Mouse (Mus musculus): ENCODE measurements at regions not wholly inside any gene's neighbourhood (a gene's known extent, or its start where the extent isn't known, plus 50 kb on each side); places are given as distances from the start of the nearest gene placed in this dataset.

- no peaks in the 10 kb centered on the region for H3K27me3 ChIP-seq
- no peaks in the 10 kb centered on the region for H3K36me3 ChIP-seq
- no peak overlapping the region for H3K27ac ChIP-seq
- H3K4me2 ChIP-seq: no peak overlapping the region
- 92% methylated on average over 2 of the region's 2 CpGs for WGBS
- H3K9me3 ChIP-seq: 0 out of 2 replicates have a peak, but pooled peaks cover 4% of the 10 kb centered on the region
- no peaks in the 10 kb centered on the region for H3K4me1 ChIP-seq (replicated peaks)
- no peak overlapping the region for H3K9ac ChIP-seq (replicated peaks)
- H3K4me3 ChIP-seq (replicated peaks): no peak overlapping the region
- ATAC-seq (ENCODE audit: insufficient number of reproducible peaks, insufficient read depth, low FRiP score, low TSS enrichment, low read depth): no peak
These were observed 180.4 kb upstream of the Slc30a5 start for GRCm38 (mm10) chr13:101013604-101014003.

- H3K27me3 ChIP-seq: no peaks in the 10 kb centered on the region
- H3K27ac ChIP-seq: no peak overlapping the region
- no peaks in the 10 kb centered on the region for H3K9me3 ChIP-seq
- H3K4me1 ChIP-seq (replicated peaks): peaks cover 17% of the 10 kb centered on the region
- no peak for ATAC-seq (ENCODE audit: insufficient number of reproducible peaks, insufficient read depth, low FRiP score, low TSS enrichment, low read depth)
- H3K4me2 ChIP-seq: no peak overlapping the region
- no peak overlapping the region for H3K4me3 ChIP-seq (replicated peaks)
- 78% methylated on average over 2 of the region's 2 CpGs for WGBS
- H3K36me3 ChIP-seq: no peaks in the 10 kb centered on the region
- H3K9ac ChIP-seq (replicated peaks): no peak overlapping the region
These were observed 157.4 kb upstream of the Slc30a5 start for GRCm38 (mm10) chr13:100990646-100991045.

GRCm38 (mm10) chr13:100988671-100989531 is 155.7 kb upstream of the Slc30a5 start:
- no peaks in the 10 kb centered on the region for H3K9me3 ChIP-seq
- H3K27me3 ChIP-seq: no peaks in the 10 kb centered on the region
- peaks cover 17% of the 10 kb centered on the region for H3K4me1 ChIP-seq (replicated peaks)
- no peak overlapping the region for H3K4me2 ChIP-seq
- H3K36me3 ChIP-seq: no peaks in the 10 kb centered on the region
- peak overlapping the region; percentile 73 for H3K27ac ChIP-seq
- ATAC-seq (ENCODE audit: insufficient number of reproducible peaks, insufficient read depth, low FRiP score, low TSS enrichment, low read depth): peak; percentile 71
- H3K9ac ChIP-seq (replicated peaks): no peak overlapping the region
- 48% methylated on average over 13 of the region's 13 CpGs for WGBS
- no peak overlapping the region for H3K4me3 ChIP-seq (replicated peaks)

DNA sequence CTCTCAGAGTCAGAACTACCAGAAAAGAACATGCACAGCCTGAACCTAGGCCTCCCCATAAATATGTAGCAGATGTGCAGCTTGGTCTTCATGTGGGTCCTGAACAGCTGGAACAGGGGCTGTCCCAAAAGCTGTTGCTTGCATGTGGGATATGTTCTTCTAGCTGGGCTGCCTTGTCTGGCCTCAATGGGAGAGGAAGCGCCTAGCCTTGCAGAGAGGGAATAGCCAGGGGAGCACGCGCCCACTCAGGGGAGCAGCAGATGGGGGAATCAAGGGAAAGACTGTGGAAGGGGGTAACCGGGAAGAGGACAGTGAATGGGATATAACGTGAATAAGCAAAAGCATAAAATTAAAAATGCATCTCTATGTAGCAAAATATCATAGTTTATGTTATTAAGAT is 154.9 kb upstream of the Slc30a5 start:
- H3K9ac ChIP-seq (replicated peaks): no peak overlapping the region
- no peak overlapping the region for H3K4me3 ChIP-seq (replicated peaks)
- peaks cover 17% of the 10 kb centered on the region for H3K4me1 ChIP-seq (replicated peaks)
- no peak for ATAC-seq (ENCODE audit: insufficient number of reproducible peaks, insufficient read depth, low FRiP score, low TSS enrichment, low read depth)
- H3K4me2 ChIP-seq: no peak overlapping the region
- H3K27me3 ChIP-seq: no peaks in the 10 kb centered on the region
- no peaks in the 10 kb centered on the region for H3K9me3 ChIP-seq
- no peaks in the 10 kb centered on the region for H3K36me3 ChIP-seq
- 84% methylated on average over 5 of the region's 5 CpGs for WGBS
- peak overlapping the region; percentile 45; the same call in 1 of the 2 replicates for H3K27ac ChIP-seq

DNA sequence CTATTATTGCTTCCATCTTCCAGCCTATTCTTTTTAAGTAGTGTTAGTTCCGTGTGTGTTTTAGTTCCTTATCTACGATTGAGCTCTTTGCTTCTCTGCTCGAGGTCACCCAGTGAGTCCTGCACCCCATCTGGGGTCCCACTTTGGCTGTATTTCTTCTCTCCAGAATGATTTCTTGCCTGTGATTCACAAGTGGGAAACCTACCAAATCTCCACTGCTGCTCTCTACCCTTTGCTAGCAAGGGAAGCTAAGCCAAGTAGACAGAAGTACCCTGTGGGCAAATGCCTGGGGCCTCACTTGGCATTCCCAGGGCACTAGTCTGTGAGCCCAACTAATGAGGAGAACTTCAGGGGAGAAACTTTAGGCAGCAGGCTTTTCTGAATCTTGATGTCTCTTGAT is 142.5 kb upstream of the Slc30a5 start:
- H3K27me3 ChIP-seq: no peaks in the 10 kb centered on the region
- no peaks in the 10 kb centered on the region for H3K36me3 ChIP-seq
- H3K4me2 ChIP-seq: no peak overlapping the region
- 82% methylated on average over 3 of the region's 3 CpGs for WGBS
- no peaks in the 10 kb centered on the region for H3K4me1 ChIP-seq (replicated peaks)
- no peaks in the 10 kb centered on the region for H3K9me3 ChIP-seq
- no peak overlapping the region for H3K4me3 ChIP-seq (replicated peaks)
- no peak overlapping the region for H3K27ac ChIP-seq
- H3K9ac ChIP-seq (replicated peaks): no peak overlapping the region
- ATAC-seq (ENCODE audit: insufficient number of reproducible peaks, insufficient read depth, low FRiP score, low TSS enrichment, low read depth): no peak

DNA sequence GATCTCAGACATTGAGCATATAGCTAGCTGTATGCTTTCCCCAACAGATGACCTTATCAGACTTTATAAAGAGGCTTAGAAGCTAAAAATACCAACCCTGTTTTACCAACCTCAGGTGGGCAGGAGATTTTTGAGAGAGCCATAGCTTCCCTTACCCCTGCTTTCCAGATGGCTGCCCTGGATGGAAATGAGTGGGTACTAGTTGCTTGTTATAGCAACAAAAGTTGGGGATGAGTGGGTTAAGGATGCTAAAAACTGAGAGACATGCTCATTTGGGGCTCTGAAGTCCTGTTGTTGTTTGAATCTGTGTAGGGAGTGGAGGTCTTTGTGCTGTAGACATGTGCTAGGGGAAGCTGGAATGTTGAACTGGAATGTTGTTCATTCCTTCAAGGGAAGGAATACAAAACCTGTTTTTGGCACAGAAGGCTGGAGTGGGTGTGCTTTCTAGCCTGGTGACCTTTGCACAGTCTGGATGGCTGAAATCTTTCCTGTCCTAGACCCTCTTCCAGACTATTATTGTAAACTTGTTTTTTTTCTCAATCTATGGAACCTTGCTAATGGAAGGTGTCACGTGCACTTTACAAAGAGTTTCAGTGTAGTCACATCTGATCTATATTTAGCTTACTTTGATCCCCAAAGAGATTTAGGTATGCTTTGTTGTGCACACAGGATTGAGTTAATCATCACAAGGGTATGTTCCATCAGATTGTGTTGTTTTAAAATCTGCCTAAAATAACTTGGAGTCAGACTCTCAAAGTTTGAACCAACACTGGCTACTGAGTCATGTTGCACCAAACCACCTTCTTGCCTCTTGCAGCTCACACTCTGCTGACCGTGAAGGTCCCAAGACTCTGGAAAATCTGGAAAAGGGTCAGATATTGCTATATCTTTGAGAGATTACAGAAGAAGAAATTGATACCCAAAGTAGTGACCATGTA is 138.1 kb upstream of the Slc30a5 start:
- Histone ChIP-seq H3K4me1 (replicated peaks) (no peaks in the 10 kb centered on the region), H3K36me3 (no peaks in the 10 kb centered on the region), H3K4me2 (no peak overlapping the region), H3K27me3 (no peaks in the 10 kb centered on the region; the same call in 1 of the 2 replicates), H3K9ac (replicated peaks) (no peak overlapping the region), H3K27ac (no peak overlapping the region), H3K4me3 (replicated peaks) (no peak overlapping the region), H3K9me3 (no peaks in the 10 kb centered on the region)
- WGBS: 78% methylated on average over 2 of the region's 2 CpGs
- ATAC-seq (ENCODE audit: insufficient number of reproducible peaks, insufficient read depth, low FRiP score, low TSS enrichment, low read depth): no peak

DNA sequence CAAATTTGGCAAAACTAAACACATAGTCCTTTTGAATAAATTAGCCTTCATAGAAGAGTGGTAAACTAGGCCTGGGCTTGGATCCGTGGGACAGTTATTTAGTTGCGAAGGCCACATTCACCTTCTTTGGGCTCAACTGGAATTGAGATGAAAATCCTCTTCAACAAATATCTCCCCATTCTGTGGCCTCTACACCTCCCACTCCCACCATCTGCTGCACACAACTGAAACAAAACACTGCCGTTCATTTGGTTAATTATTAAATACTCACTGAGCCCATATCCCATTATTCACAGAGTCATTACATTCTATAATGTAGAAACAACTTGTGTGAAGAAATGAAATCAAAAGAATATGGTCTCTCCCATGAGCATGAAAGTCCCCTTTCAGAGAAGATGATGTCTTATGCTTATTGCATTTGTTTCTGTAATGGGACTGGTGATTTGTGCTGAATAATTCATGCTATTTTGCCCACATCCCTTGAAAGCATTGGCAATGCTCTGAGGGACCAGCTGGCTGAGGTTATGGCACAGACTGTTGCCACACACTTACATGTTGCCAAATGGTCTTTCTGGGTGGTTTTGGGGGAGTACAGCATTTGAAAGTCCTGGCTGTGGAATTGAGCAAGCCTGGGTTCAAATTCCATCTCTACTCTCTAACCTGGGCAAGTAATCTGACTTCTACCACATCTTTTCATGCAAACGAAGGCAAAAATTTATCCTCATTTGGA is 129.7 kb upstream of the Slc30a5 start:
- Histone ChIP-seq H3K27ac (no peak overlapping the region), H3K4me1 (replicated peaks) (no peaks in the 10 kb centered on the region), H3K27me3 (no peaks in the 10 kb centered on the region; the same call in 1 of the 2 replicates), H3K4me2 (no peak overlapping the region), H3K36me3 (no peaks in the 10 kb centered on the region), H3K9me3 (no peaks in the 10 kb centered on the region), H3K9ac (replicated peaks) (no peak overlapping the region), H3K4me3 (replicated peaks) (no peak overlapping the region)
- ATAC-seq (ENCODE audit: insufficient number of reproducible peaks, insufficient read depth, low FRiP score, low TSS enrichment, low read depth): no peak
- WGBS: 90% methylated on average over 4 of the region's 4 CpGs

DNA sequence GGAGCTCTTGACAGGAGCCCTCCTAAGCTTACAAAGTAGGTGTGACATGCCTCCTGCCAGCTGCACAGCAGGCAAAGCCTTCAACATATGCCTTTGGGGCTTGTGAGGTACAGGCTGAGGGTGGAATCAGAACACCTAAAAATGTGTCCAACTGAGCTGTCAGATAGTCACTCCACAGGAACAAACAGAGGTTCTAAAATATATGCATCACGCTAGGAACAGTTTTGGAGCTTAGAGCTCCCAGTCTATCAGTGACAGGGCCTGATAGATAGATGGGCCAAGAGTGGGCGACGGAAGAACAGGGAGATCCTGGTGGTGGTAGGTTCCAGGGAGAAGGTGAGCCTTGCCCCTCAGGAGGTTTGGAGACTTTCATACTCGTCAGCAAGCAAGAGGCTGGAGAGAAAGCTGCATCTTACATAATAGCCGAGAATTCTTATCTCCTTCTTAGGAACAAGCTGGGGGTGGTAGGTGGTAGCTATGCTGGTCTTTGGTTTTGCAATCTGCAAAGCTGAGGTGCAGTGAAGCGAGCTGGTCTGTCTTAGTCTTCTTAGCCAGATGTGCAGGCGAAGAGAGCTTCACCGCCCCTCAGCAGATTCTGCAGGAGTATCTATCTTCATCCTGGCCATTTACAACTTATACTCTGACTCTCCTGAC is 121.5 kb upstream of the Slc30a5 start:
- peaks cover 15% of the 10 kb centered on the region for H3K4me1 ChIP-seq (replicated peaks)

DNA sequence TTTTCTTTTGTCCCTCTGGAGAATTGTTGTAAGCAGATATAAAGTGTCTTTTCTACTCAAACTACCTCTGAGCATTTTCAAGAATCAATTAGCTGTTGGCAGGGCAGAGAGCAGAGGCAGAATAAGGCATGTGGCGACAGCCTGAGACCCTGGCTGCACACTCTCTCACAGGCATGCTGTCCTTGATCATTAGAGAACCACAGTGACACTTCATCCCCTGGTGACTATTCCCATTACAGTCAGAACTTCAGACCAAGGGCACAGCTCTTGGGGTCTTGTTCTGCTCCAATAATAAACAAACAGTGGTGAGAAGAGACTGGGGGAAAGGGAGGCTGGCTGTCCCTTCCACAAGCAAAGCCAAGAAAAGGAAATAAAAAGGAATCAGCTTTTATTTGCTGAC is 120.9 kb upstream of the Slc30a5 start:
- Histone ChIP-seq H3K9ac (replicated peaks) (no peak overlapping the region), H3K36me3 (no peaks in the 10 kb centered on the region), H3K4me1 (replicated peaks) (peaks cover 15% of the 10 kb centered on the region), H3K27me3 (no peaks in the 10 kb centered on the region), H3K9me3 (no peaks in the 10 kb centered on the region), H3K4me3 (replicated peaks) (no peak overlapping the region), H3K4me2 (no peak overlapping the region), H3K27ac (no peak overlapping the region)
- 38% methylated on average over 1 of the region's 1 CpGs for WGBS
- no peak for ATAC-seq (ENCODE audit: insufficient number of reproducible peaks, insufficient read depth, low FRiP score, low TSS enrichment, low read depth)

More for the DNA sequence above, 121.5 kb upstream of the Slc30a5 start:
- no peak overlapping the region for H3K4me3 ChIP-seq (replicated peaks)
- H3K27ac ChIP-seq: no peak overlapping the region
- H3K9me3 ChIP-seq: no peaks in the 10 kb centered on the region
- H3K36me3 ChIP-seq: no peaks in the 10 kb centered on the region
- H3K4me2 ChIP-seq: no peak overlapping the region
- H3K9ac ChIP-seq (replicated peaks): no peak overlapping the region
- no peaks in the 10 kb centered on the region for H3K27me3 ChIP-seq
- 77% methylated on average over 8 of the region's 8 CpGs for WGBS
- no peak for ATAC-seq (ENCODE audit: insufficient number of reproducible peaks, insufficient read depth, low FRiP score, low TSS enrichment, low read depth)

- no peak overlapping the region for H3K9ac ChIP-seq (replicated peaks)
- no peak for ATAC-seq (ENCODE audit: insufficient number of reproducible peaks, insufficient read depth, low FRiP score, low TSS enrichment, low read depth)
- H3K4me2 ChIP-seq: no peak overlapping the region
- 67% methylated on average over 1 of the region's 1 CpGs for WGBS
- H3K27ac ChIP-seq: no peak overlapping the region
- H3K36me3 ChIP-seq: no peaks in the 10 kb centered on the region
- no peaks in the 10 kb centered on the region for H3K27me3 ChIP-seq
- no peak overlapping the region for H3K4me3 ChIP-seq (replicated peaks)
- no peaks in the 10 kb centered on the region for H3K9me3 ChIP-seq
- H3K4me1 ChIP-seq (replicated peaks): peaks cover 15% of the 10 kb centered on the region
These were observed 117.9 kb upstream of the Slc30a5 start for GRCm38 (mm10) chr13:100951185-100951508.
